In genomic region chr1:190898899-190899575, GRCm38 (mm10) we compare ENCODE assay signal across 10 mouse cellular contexts. TPM values are rescaled to one million over a fixed set of nuclear protein-coding genes. Genes with fewer than 3 reads are reported as not detected.
A peak's percentile ranks its signal among the peaks of the same experiment; 100 is the strongest.
DNase-seq lines count a peak whose midpoint lies in the region; ATAC-seq lines count a peak whose summit lies in the region.
"Had no signal": no experiment of that assay in that cellular context is flagged by ENCODE, and none has a peak within 500 bp of the region (broad histone marks: within the 10 kb centered on the region; RNA-seq: fewer than 3 reads in every experiment).

No protein-coding gene starts in this region.

- H3K9me3 ChIP-seq in lung, embryonic 15.5 days, result no peaks in the 10 kb centered on the region
- no peaks in the 10 kb centered on the region for H3K9me3 ChIP-seq in stomach, embryonic 16.5 days (replicated peaks; ENCODE audit: control insufficient read depth, low read length)
- no peaks in the 10 kb centered on the region for H3K9me3 ChIP-seq in kidney, embryonic 14.5 days (ENCODE audit: control insufficient read depth, low read length)
- H3K9me3 ChIP-seq: hindbrain, embryonic 12.5 days had no signal

- H3K9ac ChIP-seq in lung, embryonic 15.5 days, result no peak overlapping the region
- H3K9ac ChIP-seq in stomach, embryonic 16.5 days (ENCODE audit: low read length), result no peak overlapping the region
- H3K9ac ChIP-seq in kidney, embryonic 14.5 days (ENCODE audit: low read depth, low read length), result no peak overlapping the region
- H3K9ac ChIP-seq: hindbrain, embryonic 12.5 days had no signal

- H3K27me3 ChIP-seq in lung, embryonic 15.5 days, result no peaks in the 10 kb centered on the region
- no peaks in the 10 kb centered on the region for H3K27me3 ChIP-seq in stomach, embryonic 16.5 days (ENCODE audit: control insufficient read depth, insufficient read depth, low read length)
- no peaks in the 10 kb centered on the region for H3K27me3 ChIP-seq in kidney, embryonic 14.5 days (ENCODE audit: control insufficient read depth, insufficient read depth, low read length)
- H3K27me3 ChIP-seq: hindbrain, embryonic 12.5 days had no signal

- peaks cover 10% of the 10 kb centered on the region; the same call in 1 of the 2 replicates for H3K36me3 ChIP-seq in lung, embryonic 15.5 days
- H3K36me3 ChIP-seq in stomach, embryonic 16.5 days (ENCODE audit: control insufficient read depth, insufficient read depth, low read length), result no peaks in the 10 kb centered on the region; the same call in 1 of the 2 replicates
- peaks cover 12% of the 10 kb centered on the region; the same call in 1 of the 2 replicates for H3K36me3 ChIP-seq in kidney, embryonic 14.5 days (ENCODE audit: control insufficient read depth, insufficient read depth, low read length)

- no peak overlapping the region for H3K4me3 ChIP-seq in lung, embryonic 15.5 days
- no peak overlapping the region for H3K4me3 ChIP-seq in stomach, embryonic 16.5 days (replicated peaks; ENCODE audit: low read length)
- no peak overlapping the region for H3K4me3 ChIP-seq in kidney, embryonic 14.5 days (ENCODE audit: low read length)
- H3K4me3 ChIP-seq: hindbrain, embryonic 12.5 days had no signal

- H3K27ac ChIP-seq in lung, embryonic 15.5 days, result peak overlapping the region; percentile 71
- H3K27ac ChIP-seq in stomach, embryonic 16.5 days (ENCODE audit: low read length), result peak overlapping the region; percentile 50
- H3K27ac ChIP-seq in kidney, embryonic 14.5 days (ENCODE audit: low read depth, low read length), result no peak overlapping the region
- H3K27ac ChIP-seq: hindbrain, embryonic 12.5 days had no signal

- 32% methylated on average over 9 of the region's 9 CpGs for WGBS in lung, embryonic 15.5 days
- 47% methylated on average over 9 of the region's 9 CpGs for WGBS in stomach, embryonic 16.5 days
- WGBS in kidney, embryonic 14.5 days, result 63% methylated on average over 9 of the region's 9 CpGs

- DNase-seq in heart, postnatal 4 days, result peak; percentile 12
- no peak for DNase-seq in heart, adult 9 months (ENCODE audit: low spot score in 2 of 2)
- DNase-seq in kidney, adult 9 months, result no peak
- DNase-seq: embryo, embryonic 11 days had no signal

- H3K4me2 ChIP-seq in lung, embryonic 15.5 days, result peak overlapping the region; percentile 38
- no peak overlapping the region for H3K4me2 ChIP-seq in stomach, embryonic 16.5 days (ENCODE audit: low read depth, low read length)
- H3K4me2 ChIP-seq in kidney, embryonic 14.5 days (replicated peaks; ENCODE audit: low read depth, low read length), result no peak overlapping the region
- H3K4me2 ChIP-seq: hindbrain, embryonic 12.5 days had no signal

- peaks cover 26% of the 10 kb centered on the region for H3K4me1 ChIP-seq in lung, embryonic 15.5 days
- peaks cover 3% of the 10 kb centered on the region for H3K4me1 ChIP-seq in stomach, embryonic 16.5 days (ENCODE audit: control insufficient read depth, insufficient read depth, low read length)
- H3K4me1 ChIP-seq in kidney, embryonic 14.5 days (ENCODE audit: control insufficient read depth, insufficient read depth, low read length), result no peaks in the 10 kb centered on the region
- H3K4me1 ChIP-seq: hindbrain, embryonic 12.5 days had no signal

- ATAC-seq in granulocyte monocyte progenitor cell, adult 5-6 weeks (replicated peaks; ENCODE audit: poor library complexity, severe bottlenecking), result 0 out of 2 replicates have a peak, but pooled peaks have one; percentile 20
- peak; percentile 75; the same call in 1 of the 2 replicates for ATAC-seq in lung, embryonic 15.5 days (ENCODE audit: borderline replicate concordance, extremely low read depth, low FRiP score, low TSS enrichment)
- peak; percentile 56; the same call in 1 of the 2 replicates for ATAC-seq in stomach, embryonic 16.5 days (ENCODE audit: insufficient read depth, low FRiP score)
- ATAC-seq in kidney, embryonic 14.5 days (ENCODE audit: low FRiP score, low TSS enrichment), result no peak
- ATAC-seq: activated CD4-positive, CD25-positive, alpha-beta regulatory T cell, adult 4 months had no signal

RNA-seq across cellular contexts. Expression of gene Rps6kc1, which starts 12.5 kb away (rescaled TPM):
- total RNA-seq in heart, postnatal 4 days (2021), result 10 to 100 TPM; 23.1 to 23.6 TPM
- 5.1 and 6.7 TPM in 2 replicates for total RNA-seq in granulocyte monocyte progenitor cell, adult 5-6 weeks (2014; fragmentation: Nextera tagmentation)
- 9.4 and 16.0 TPM in 2 replicates for total RNA-seq in granulocyte monocyte progenitor cell, adult 5-6 weeks (2017)
- polyA plus RNA-seq in lung, embryonic 15.5 days (2015; fragmentation: Nextera tagmentation; extraction: Ambion mirVana), result 14.2 and 15.8 TPM in 2 replicates
- polyA plus RNA-seq in stomach, embryonic 16.5 days (2015; fragmentation: Nextera tagmentation; extraction: Ambion mirVana), result 12.6 and 12.7 TPM in 2 replicates
- polyA plus RNA-seq in kidney, embryonic 14.5 days (2014; fragmentation: Nextera tagmentation; extraction: Ambion mirVana), result 6.7 and 13.6 TPM in 2 replicates

RNA-seq across cellular contexts. Expression of gene Angel2, which starts 25.9 kb away (rescaled TPM):
- total RNA-seq in heart, postnatal 4 days (2021), result 10 to 100 TPM; 31.1 to 38.1 TPM
- 27.0 and 34.8 TPM in 2 replicates for total RNA-seq in granulocyte monocyte progenitor cell, adult 5-6 weeks (2014; fragmentation: Nextera tagmentation)
- total RNA-seq in granulocyte monocyte progenitor cell, adult 5-6 weeks (2017), result 29.4 and 49.4 TPM in 2 replicates
- polyA plus RNA-seq in lung, embryonic 15.5 days (2015; fragmentation: Nextera tagmentation; extraction: Ambion mirVana), result 40.4 and 42.8 TPM in 2 replicates
- 29.9 and 30.8 TPM in 2 replicates for polyA plus RNA-seq in stomach, embryonic 16.5 days (2015; fragmentation: Nextera tagmentation; extraction: Ambion mirVana)
- 36.6 and 51.1 TPM in 2 replicates for polyA plus RNA-seq in kidney, embryonic 14.5 days (2014; fragmentation: Nextera tagmentation; extraction: Ambion mirVana)
